Mouse (Mus musculus) adrenal gland, postnatal 10 days (tissue): ENCODE data around the gene Insyn1. TPM values are rescaled to one million over a fixed set of nuclear protein-coding genes. Genes with fewer than 3 reads are reported as not detected.
A peak's percentile ranks its signal among the peaks of the same experiment; 100 is the strongest.

Experiments
- DNase-seq: peaks from one replicate; pipeline ENCODE4 v3.0.0; 2021; ENCODE audit warnings: mixed read lengths
- total RNA-seq, 2 experiments: library from RNA; stranded (reverse); gene quantifications; 2 replicates each; pipeline ENCODE4 v1.2.3; 2021

Insyn1 gene
- total RNA-seq, 2 experiments from 2014 or later, result 9.6 to 10.7 TPM

GRCm38 (mm10) chr9:58487076-58487475, 1.3 kb upstream of the Insyn1 start:
- no peak for DNase-seq

GRCm38 (mm10) chr9:58489133-58489864, 896 bp downstream of the Insyn1 start:
- DNase-seq, result peak; percentile 17

DNA sequence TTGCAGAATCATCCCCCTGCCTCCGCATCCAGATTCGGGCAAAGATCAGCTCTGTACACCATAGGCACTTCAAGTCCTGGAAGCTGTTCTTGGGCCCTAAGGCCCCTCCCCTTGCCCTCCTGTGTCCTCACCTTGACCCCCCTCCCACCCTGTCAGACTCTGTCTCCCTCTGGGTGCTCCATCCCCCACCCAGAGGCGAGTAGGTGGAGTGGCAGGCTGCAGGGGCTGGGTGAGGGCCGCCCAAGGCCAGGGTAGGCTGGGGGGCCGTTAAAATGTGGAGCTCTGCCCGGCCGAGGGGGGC, 1.4 kb downstream of the Insyn1 start:
- no peak for DNase-seq

GRCm38 (mm10) chr9:58490391-58490790, 2.0 kb downstream of the Insyn1 start:
- no peak for DNase-seq

GRCm38 (mm10) chr9:58495035-58495434, 6.6 kb downstream of the Insyn1 start:
- no peak for DNase-seq

GRCm38 (mm10) chr9:58496470-58497182, 8.2 kb downstream of the Insyn1 start:
- DNase-seq, result no peak

DNA sequence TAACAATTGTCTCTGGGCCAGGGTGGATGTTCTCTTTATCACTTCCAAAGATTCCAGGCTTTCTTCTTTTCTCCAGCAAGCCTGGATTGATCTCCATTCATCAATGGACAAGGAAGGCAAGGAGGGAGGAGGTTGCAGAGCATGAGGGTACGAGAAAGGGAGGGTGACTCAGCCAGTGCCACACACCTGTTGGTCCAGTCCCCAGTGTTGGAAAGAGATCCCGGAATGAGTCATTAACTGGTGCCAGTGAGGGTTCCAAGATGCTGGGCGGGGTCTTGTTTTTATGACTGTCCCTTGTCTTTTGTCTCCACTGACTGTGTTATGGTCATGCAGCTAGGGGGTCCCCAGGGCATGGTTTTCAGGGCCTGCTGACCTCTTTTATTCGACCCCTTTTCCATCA, 9.5 kb downstream of the Insyn1 start:
- DNase-seq, result no peak

GRCm38 (mm10) chr9:58500946-58501345, 12.5 kb downstream of the Insyn1 start:
- DNase-seq, result no peak

DNA sequence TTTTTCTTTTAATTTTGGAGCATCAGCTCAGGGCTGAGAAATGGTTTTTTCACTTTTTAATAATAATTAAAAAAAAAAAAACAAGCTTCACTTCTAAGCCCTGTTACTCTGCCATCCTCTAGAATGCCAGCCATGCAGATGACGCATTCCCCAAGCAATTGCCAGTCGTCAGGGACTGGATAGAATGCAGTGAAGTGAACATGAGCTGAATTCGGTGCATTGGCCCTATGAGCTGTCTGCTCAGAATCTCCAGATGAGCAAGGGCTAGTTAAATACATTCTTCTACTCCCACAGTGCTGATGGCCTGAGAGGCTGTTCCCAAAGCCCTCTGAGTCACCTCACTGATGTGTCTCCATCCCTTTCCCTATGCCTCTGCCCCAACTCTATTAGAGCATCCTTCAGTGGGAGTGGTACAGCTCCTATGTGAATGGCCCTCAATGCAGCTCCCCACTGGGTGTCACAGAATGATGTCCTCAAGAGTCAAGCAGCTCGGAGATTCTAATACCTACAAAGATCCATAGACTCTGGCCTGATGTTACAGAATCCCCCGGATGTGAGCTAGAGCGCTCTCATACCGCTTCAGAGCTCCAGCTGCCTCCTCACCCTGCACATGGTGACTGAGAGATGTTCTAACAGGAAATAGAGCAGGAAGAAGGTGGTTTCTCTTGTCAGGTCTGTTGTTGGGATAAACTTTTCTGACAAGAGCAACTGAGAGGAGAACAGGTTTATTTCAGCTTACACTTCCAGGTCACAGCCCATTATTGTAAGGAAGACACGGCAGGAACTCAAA, 19.0 kb downstream of the Insyn1 start:
- no peak for DNase-seq

DNA sequence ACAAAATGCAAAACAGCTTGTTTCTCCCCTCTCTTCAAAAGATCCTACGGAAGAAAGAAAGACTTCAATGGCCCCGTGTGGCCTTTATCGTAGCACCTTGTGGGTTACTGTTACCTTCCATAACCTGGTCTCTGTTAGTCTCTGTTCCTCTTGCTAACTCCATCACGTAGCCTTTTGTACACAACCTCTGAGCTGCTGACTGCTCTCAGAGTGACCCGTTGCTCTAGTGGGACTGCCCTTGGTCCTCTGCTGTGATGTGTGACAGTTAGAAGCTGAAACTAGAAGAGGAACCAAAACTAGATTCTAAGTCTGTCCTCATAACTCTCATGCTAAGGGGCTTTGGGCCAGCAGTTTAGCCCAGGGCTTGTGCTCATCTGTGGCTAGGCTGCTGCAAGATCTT, 22.0 kb downstream of the Insyn1 start:
- DNase-seq, result no peak

DNA sequence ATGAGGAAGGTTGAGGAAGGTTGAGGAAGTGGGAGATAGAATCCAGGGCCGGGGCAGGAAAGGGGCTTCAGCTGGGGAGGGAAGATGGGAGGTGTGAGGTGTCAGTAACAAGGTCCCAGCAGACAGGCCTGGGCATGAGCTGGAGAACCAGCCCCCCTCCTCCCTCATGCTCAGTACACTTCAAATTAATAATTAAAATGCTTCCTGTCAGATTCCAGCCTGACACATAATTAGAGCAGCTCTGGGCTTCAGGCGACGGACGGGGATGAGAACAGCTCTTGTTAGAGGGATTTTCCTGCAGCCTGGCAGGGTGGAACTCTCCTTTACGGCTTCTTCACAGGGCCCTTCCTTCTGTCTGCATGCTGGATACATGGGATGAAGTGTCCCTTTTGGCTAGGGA, 25.3 kb downstream of the Insyn1 start:
- no peak for DNase-seq

DNA sequence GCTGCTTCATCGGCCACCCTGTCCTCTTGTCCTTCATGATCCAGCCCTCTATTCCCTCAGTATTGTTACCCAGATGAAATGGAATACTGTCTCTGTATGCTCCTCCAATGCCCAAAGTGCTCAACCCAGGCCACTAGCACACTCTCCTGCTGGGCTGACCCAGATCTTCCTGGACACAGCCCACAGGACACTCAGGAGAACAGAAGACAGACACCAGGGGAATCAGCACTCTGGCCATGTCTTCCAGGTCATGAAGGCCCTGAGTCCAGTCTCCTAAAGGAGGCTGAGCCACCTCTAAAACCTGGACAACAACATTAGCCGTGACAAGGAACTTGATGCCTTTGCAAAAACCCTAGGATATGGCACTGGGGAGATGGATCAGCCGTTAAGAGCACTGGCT, 28.1 kb downstream of the Insyn1 start:
- no peak for DNase-seq

GRCm38 (mm10) chr9:58517866-58518750, 29.7 kb downstream of the Insyn1 start:
- DNase-seq, result no peak

- no peak for DNase-seq
These were observed 31.6 kb downstream of the Insyn1 start for GRCm38 (mm10) chr9:58519953-58520352.

DNA sequence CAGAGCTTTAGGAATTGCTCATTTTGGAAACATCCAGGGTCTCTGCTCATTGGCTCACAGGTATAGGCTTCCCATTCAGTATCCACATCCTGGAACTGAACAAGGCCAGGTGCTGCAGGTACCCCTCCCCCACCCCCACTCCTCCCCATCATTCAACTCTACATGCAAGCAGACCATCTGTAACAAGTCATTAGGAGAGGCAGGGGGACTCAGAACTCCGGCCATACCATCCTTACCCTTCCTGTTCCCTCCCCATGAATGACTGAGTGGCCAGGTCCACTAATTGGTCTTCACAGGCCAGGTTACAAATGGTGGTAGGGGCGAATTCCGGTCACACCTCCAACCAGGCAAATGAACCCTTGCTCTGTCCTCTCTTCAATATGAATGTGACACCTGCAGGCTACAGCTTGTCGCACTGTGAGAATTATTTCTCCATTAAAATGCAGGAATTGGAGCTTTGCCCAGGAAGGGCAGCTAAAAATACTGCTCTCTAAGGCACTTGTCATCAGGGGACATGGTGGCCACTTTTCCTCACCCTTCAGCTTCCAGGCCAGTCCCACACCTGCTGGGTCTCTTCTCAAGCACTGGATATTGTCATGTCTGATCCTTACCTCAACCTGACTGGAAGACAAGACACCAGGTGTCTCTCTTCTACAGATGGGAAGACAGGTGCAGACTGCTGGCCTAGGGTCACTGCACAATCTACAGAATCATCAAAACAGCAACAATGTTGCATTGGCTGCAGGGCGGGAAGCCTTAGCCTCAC, 32.6 kb downstream of the Insyn1 start:
- peak; percentile 21 for DNase-seq

DNA sequence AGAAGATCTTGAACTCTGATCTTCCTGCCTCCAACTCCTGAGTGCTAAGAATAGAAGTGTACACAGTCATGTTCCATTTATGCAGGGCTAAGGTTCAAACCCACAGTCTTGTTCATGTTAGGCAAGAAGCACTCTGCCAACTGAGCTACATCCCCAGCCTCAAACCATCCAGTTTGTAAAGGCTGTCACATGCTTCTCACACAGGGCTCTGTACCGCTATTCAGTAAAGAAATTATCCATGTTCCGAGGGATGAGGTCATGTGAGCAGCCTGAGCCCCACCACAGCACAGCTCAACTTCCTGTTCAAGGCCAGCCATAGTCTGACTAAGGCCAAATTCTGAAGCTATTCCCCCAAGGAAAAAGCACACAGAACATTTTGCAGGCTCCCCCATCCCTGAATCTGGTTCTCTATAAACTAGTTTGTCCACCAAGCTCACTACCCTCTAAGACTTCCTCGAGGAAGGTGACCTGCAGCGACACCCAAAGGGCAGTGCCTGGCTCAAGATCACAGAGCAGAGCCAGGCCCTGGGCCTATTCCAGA, 33.5 kb downstream of the Insyn1 start:
- DNase-seq, result no peak

- DNase-seq, result no peak
These were observed 36.7 kb downstream of the Insyn1 start for GRCm38 (mm10) chr9:58525108-58525507.

DNA sequence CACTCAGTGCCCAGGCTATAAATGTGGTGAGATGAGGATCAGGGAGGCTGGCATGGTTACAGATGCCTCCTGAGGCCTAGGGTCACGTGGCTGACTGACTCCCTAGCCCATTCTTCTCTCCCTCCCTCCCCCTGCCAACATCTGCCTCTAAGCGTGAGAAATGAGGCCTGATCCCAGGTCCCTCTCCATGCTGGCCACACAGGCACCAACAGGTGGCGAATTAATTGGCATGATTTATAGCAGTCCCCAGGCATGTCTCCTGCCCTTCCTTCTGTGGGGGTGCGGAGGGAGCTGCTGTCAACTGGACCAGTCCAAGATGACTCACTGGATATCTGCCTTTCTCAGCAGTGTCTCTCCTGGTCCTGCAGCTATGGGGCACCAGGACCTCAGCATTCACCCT, 39.4 kb downstream of the Insyn1 start:
- no peak for DNase-seq

DNA sequence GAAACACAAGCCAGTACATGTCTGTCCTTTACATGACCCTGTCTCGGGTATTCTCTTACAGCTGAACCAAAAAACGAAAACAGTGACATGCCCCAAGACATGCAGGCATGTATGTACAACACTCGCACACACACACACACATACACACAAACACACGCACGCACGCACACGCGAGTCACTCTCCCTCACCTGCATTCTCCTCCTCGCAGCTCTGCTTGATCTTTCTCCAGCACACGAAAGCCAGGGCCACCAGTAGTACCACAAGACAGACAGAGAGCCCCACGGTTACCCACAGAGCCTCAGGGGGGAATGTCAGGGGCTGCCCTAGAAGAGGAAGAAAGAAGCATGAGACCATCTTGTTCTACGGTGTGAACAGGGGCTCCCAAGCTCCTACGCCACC, 42.0 kb downstream of the Insyn1 start:
- no peak for DNase-seq

DNA sequence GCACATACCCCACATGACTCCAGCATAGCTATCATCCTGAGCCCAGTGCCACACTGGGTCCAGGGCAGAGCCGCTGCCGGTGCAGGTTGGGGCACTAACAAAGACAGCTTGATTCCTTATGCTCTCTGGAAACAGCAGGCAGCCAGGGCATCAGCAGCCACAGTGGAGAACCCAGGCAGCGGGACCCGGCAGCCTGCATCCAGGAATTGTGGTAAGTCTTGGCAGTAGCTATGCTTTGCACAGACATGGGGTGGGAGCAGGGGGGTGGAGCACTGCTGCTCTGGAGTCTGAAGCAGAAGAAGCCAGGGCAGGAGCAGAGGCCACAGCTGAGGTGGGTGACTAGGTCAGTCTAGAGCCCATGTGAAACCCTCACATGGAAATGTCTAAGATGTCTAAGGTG, 43.8 kb downstream of the Insyn1 start:
- no peak for DNase-seq

DNA sequence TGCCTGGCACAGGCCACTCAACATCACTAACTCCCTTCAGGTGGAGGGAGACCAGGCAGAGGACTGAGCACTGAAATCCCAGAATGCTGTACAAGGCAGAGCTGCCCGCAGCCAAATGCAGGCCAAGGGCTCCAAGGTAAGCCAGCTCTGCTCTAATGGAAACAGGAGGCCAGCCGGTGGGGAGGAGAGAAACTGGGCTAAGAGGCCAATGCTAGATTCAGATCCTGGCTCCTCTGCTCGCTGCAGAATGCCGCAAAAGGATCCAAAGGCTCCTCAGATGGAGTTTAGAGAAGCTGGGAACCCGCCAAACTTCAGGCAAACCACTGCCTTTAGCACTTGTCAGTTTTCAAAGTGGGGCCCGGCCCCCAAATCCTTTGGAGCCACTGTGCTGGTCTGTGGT, 44.9 kb downstream of the Insyn1 start:
- no peak for DNase-seq
